Mouse (Mus musculus) kidney, postnatal 0 days (tissue): ENCODE data around the gene Uhrf1bp1. TPM values are rescaled to one million over a fixed set of nuclear protein-coding genes. Genes with fewer than 3 reads are reported as not detected.

Experiments
- ATAC-seq: fragments of 200-750 bp; cut with Nextera tagmentation; replicated peaks from 2 replicates; pipeline ENCODE4 v1.8.0; 2017; ENCODE audit warnings: low read depth, moderate number of reproducible peaks, moderate TSS enrichment, moderate library complexity; ENCODE audit not compliant: low FRiP score
- DNase-seq: peaks from one replicate; pipeline ENCODE4 v3.0.0-alpha.2; 2016; ENCODE audit warnings: low spot score
- H3K27ac ChIP-seq: fragments of 300-500 bp; sonication (generic); 2 replicates; pipeline ENCODE4 v1.5.1; 2014; ENCODE audit warnings: mild to moderate bottlenecking
- H3K27me3 ChIP-seq: fragments of 300-500 bp; sonication (generic); 2 replicates; pipeline ENCODE4 v1.6.1; 2014; ENCODE audit warnings: low read length, mixed read lengths; ENCODE audit not compliant: insufficient read depth
- H3K36me3 ChIP-seq: fragments of 300-500 bp; sonication (generic); 2 replicates; pipeline ENCODE4 v1.6.1; 2014; ENCODE audit warnings: low read length, mixed read lengths; ENCODE audit not compliant: insufficient read depth
- H3K4me1 ChIP-seq: fragments of 300-500 bp; sonication (generic); replicated peaks from 2 replicates; pipeline ENCODE4 v1.6.1; 2014; ENCODE audit warnings: antibody characterized with exemption, low read length, mixed read lengths; ENCODE audit not compliant: insufficient read depth
- H3K4me2 ChIP-seq: fragments of 300-500 bp; sonication (generic); 2 replicates; pipeline ENCODE4 v1.6.1; 2014; ENCODE audit warnings: mild to moderate bottlenecking, low read length, moderate library complexity, mixed read lengths
- H3K4me3 ChIP-seq: fragments of 300-500 bp; sonication (generic); replicated peaks from 2 replicates; pipeline ENCODE4 v1.5.1; 2014; ENCODE audit warnings: low read depth, low read length
- H3K9ac ChIP-seq: fragments of 300-500 bp; sonication (generic); 2 replicates; pipeline ENCODE4 v1.6.1; 2014; ENCODE audit warnings: low read depth, low read length
- H3K9me3 ChIP-seq: fragments of 300-500 bp; sonication (generic); replicated peaks from 2 replicates; pipeline ENCODE4 v1.6.1; 2016; ENCODE audit warnings: low read length, inconsistent platforms, mixed read lengths
- CTCF ChIP-seq: IDR thresholded peaks from 2 replicates; pipeline ENCODE4 v1.5.1; 2016; ENCODE audit warnings: antibody characterized with exemption, low read depth, mild to moderate bottlenecking, moderate library complexity
- WGBS: fragments of 180-500 bp; shearing (Covaris S2); extraction: QIAGEN DNeasy Blood & Tissue Kit; methylation state at CpG from one replicate; pipeline ENCODE4 v1.1.7; 2014; 5-methylcytosine and 5-hydroxymethylcytosine counted together
- polyA plus RNA-seq: library from polyadenylated mRNA; unstranded; fragments of >200 nt; fragmentation: Nextera tagmentation; extraction: Ambion mirVana; gene quantifications from 2 replicates; pipeline ENCODE4 v1.2.1, GENCODE M21; 2015

Uhrf1bp1 gene
- polyA plus RNA-seq, 1 experiment from 2014 or later = 3.4 TPM

- peak; percentile 40; the same call in 1 of the 2 replicates for TF ChIP-seq CTCF
- DNase-seq (peak; percentile 12), ATAC-seq (no peak)
- Histone ChIP-seq H3K4me2 (no peak overlapping the region), H3K9me3 (no peaks in the 10 kb centered on the region), H3K9ac (no peak overlapping the region), H3K4me1 (no peaks in the 10 kb centered on the region), H3K4me3 (no peak overlapping the region), H3K36me3 (no peaks in the 10 kb centered on the region), H3K27ac (no peak overlapping the region), H3K27me3 (no peaks in the 10 kb centered on the region)
- 88% methylated on average over 2 of the region's 2 CpGs for WGBS
These were observed 9.2 kb downstream of the Uhrf1bp1 start for GRCm38 (mm10) chr17:27865461-27865860.

DNA sequence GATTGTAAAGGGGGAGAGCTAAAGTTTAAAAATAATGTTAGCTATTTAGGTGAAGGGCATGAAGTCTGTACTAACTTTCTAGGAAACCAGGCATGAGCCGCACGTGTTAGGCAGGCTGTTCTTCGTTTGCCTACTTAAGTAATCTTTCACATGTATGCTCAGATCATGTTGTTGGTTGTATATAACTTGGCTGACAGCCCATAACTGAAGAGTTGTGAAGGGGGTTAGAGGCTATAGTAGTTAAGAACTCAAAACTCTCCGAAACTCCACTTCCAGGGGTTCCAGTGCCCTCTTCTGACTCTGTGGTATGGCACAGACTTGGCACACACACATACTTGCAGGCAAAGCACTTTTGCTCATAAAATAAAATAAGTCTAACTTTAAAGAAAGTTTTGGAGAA, 10.5 kb downstream of the Uhrf1bp1 start:
- DNase-seq (no peak), ATAC-seq (no peak)
- Histone ChIP-seq H3K36me3 (no peaks in the 10 kb centered on the region), H3K4me2 (no peak overlapping the region), H3K4me1 (no peaks in the 10 kb centered on the region), H3K9ac (no peak overlapping the region), H3K27me3 (no peaks in the 10 kb centered on the region), H3K9me3 (no peaks in the 10 kb centered on the region), H3K4me3 (no peak overlapping the region), H3K27ac (no peak overlapping the region)
- 73% methylated on average over 4 of the region's 4 CpGs for WGBS
- no peak for TF ChIP-seq CTCF

DNA sequence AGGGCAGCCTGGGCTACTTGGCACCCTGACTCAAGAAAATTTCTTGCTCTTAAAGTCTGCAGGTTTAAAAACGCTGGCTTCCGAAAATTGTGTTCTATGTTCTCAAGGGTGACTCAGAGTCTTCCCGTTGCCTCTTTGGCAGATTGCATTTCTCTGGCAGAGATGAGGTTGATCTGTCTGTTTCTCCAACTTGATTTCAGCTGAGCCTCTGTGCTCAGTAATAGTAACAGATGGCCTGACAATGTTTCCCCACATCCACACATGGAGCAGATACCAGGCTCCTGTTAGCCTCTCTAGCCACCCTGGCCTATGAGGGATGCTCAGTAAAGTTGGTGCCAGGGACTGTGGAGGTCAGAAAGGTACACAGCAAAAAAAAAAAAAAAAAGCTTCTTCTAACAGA, 15.6 kb downstream of the Uhrf1bp1 start:
- TF ChIP-seq CTCF = no peak
- Histone ChIP-seq H3K4me1 (0 out of 2 replicates have a peak, but pooled peaks cover 3% of the 10 kb centered on the region), H3K9ac (no peak overlapping the region), H3K4me2 (no peak overlapping the region), H3K27ac (no peak overlapping the region), H3K9me3 (no peaks in the 10 kb centered on the region), H3K36me3 (no peaks in the 10 kb centered on the region), H3K4me3 (no peak overlapping the region), H3K27me3 (no peaks in the 10 kb centered on the region)
- DNase-seq (no peak), ATAC-seq (no peak)
- WGBS = 84% methylated on average over 3 of the region's 3 CpGs

DNA sequence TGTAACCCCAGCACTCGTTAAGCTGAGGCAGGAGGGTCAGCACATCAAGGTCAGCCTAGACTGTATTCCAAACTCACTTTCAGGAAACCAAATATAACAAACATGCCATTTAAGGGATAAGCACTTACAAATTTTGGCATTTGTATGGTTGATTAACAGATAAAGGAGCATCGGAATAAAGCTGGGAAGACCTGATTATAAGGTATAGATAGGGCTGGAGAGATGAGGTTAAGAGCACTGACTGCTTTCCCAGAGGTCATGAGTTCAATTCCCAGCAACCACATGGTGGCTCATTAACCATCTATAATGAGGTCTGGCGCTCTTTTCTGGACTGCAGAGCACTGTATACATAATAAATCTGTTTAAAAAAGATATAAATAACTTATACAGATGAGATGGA, 17.3 kb downstream of the Uhrf1bp1 start:
- TF ChIP-seq CTCF = no peak
- no peak for ATAC-seq

DNA sequence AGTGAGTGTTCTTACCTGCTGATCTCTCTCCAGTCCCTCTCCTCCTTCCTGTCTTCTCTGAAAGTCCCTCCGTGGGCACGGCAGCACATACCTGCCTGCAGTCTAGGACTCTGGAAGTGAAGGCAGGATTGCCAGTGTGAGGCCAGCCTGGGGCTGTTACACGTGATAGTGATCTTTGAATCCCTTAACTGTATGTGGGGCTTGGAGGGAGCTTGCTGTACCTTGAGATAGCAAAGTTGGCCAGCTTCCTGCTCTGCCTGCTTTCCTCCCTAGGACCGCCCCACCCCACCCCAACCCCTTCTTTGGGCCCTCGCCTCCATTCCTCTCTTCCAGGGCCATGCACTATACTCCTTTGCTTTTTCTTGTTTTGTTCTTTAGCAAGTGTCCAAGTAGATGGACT, 18.3 kb downstream of the Uhrf1bp1 start:
- Histone ChIP-seq H3K4me2 (no peak overlapping the region), H3K27me3 (no peaks in the 10 kb centered on the region), H3K4me1 (0 out of 2 replicates have a peak, but pooled peaks cover 3% of the 10 kb centered on the region), H3K9me3 (no peaks in the 10 kb centered on the region), H3K27ac (no peak overlapping the region), H3K9ac (no peak overlapping the region), H3K4me3 (no peak overlapping the region), H3K36me3 (peaks cover 5% of the 10 kb centered on the region; the same call in 1 of the 2 replicates)
- 62% methylated on average over 5 of the region's 5 CpGs for WGBS
- ATAC-seq (no peak), DNase-seq (no peak)
- TF ChIP-seq CTCF = no peak

More for the DNA sequence above, 17.3 kb downstream of the Uhrf1bp1 start:
- Histone ChIP-seq H3K27ac (no peak overlapping the region), H3K4me1 (0 out of 2 replicates have a peak, but pooled peaks cover 3% of the 10 kb centered on the region), H3K9ac (no peak overlapping the region), H3K4me2 (no peak overlapping the region), H3K27me3 (no peaks in the 10 kb centered on the region), H3K4me3 (no peak overlapping the region), H3K36me3 (peaks cover 5% of the 10 kb centered on the region; the same call in 1 of the 2 replicates), H3K9me3 (no peaks in the 10 kb centered on the region)
- WGBS = 50% methylated on average over 3 of the region's 3 CpGs
- DNase-seq = no peak

- Histone ChIP-seq H3K27me3 (no peaks in the 10 kb centered on the region), H3K9ac (no peak overlapping the region), H3K4me1 (no peaks in the 10 kb centered on the region), H3K4me3 (no peak overlapping the region), H3K4me2 (no peak overlapping the region), H3K9me3 (no peaks in the 10 kb centered on the region), H3K36me3 (peaks cover 54% of the 10 kb centered on the region), H3K27ac (no peak overlapping the region)
- ATAC-seq (peak; percentile 46; the same call in 1 of the 2 replicates), DNase-seq (peak; percentile 57)
- peak; percentile 62 for TF ChIP-seq CTCF
- 60% methylated on average over 11 of the region's 11 CpGs for WGBS
These were observed 25.3 kb downstream of the Uhrf1bp1 start for GRCm38 (mm10) chr17:27881518-27881917.

DNA sequence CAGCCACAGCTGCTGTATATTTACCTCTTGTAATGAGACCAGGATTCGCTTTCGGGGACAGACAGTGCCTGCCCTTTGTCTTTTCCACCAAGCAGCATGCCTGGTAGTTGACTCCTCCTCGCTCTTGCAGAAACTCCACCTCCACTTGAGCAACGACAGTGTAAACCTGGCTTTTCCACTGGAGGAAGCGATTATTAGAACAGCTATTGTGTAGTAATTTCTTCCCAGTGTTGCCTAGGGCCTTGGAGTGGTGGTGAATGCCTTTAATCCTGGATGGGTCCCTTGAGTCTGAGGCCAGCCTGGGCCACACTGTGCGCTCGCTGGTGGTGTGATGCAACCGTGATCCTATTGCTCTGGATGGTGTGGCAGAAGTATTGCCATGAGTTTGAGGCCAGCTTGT, 26.9 kb downstream of the Uhrf1bp1 start:
- peaks cover 61% of the 10 kb centered on the region for H3K36me3 ChIP-seq
- no peak overlapping the region for H3K4me3 ChIP-seq
- DNase-seq = no peak

More for the DNA sequence above, 26.9 kb downstream of the Uhrf1bp1 start:
- no peak overlapping the region for H3K27ac ChIP-seq
- H3K9ac ChIP-seq = no peak overlapping the region
- TF ChIP-seq CTCF = no peak
- no peaks in the 10 kb centered on the region for H3K27me3 ChIP-seq
- no peaks in the 10 kb centered on the region for H3K9me3 ChIP-seq
- WGBS = 88% methylated on average over 8 of the region's 8 CpGs
- ATAC-seq = no peak
- H3K4me1 ChIP-seq = no peaks in the 10 kb centered on the region
- no peak overlapping the region for H3K4me2 ChIP-seq
